Mouse (Mus musculus): ENCODE results near the gene Bco1.

Bco1 gene

DNA sequence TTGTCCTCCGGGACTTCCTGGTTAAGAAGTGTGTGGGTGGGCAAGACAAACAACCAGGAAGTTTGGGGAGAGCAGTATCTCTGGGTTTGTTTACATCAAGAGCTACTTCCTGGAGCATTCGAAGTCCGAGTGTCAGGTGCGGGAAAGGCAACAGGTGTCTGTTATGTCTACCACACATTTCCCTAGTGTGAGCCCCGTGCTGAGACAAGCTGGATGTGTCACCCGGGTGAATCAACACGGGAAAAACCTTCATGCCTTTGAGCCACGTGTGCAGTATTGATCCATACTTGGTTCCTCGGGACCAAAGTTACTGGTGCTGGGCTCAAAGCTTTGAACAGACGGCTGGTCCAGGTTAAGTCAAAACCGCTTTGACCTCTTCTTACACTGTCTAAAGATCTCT, 41.7 kb downstream of the Bco1 start:
- no peak for DNase-seq (ENCODE audit: low read depth, low spot score)

DNA sequence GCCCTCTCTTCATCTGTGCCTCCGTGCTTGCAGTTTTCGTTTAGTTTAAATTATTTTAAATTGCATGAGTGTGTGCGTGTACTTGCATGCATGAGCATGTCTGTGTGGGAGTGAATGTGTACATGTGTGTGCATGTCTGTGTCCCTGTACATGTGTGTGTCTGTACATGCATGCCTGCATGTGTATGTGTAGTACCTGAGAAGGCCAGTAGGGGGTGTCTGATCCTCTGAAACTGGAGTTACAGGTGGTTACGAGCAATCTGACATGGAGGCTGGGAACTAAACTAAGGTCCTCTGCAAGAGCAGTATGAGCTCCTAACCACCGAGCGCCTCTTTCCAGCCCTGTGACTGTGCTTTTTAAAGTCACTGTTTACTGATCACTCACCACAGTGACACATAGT, 52.9 kb downstream of the Bco1 start:
- no peak for DNase-seq (ENCODE audit: low read depth, low spot score)

DNA sequence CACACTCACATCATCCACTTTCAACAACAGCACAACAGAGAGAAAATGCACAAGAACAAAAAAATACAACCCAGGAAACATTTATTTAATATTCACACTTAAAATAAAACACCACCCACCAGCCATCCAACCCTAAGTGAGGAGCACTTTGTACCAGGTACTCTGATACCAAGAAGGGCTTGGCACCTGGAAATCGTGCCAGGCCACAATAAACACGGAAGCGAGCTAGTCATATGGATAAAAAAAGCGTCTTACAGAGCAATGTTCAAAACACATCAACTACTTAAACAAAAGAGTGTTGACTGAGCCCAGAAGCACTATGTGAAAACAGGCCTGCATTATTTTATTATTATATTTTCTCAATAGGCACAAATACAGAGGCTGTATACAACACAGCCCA, 60.5 kb downstream of the Bco1 start:
- DNase-seq (ENCODE audit: low read depth, low spot score), result no peak

DNA sequence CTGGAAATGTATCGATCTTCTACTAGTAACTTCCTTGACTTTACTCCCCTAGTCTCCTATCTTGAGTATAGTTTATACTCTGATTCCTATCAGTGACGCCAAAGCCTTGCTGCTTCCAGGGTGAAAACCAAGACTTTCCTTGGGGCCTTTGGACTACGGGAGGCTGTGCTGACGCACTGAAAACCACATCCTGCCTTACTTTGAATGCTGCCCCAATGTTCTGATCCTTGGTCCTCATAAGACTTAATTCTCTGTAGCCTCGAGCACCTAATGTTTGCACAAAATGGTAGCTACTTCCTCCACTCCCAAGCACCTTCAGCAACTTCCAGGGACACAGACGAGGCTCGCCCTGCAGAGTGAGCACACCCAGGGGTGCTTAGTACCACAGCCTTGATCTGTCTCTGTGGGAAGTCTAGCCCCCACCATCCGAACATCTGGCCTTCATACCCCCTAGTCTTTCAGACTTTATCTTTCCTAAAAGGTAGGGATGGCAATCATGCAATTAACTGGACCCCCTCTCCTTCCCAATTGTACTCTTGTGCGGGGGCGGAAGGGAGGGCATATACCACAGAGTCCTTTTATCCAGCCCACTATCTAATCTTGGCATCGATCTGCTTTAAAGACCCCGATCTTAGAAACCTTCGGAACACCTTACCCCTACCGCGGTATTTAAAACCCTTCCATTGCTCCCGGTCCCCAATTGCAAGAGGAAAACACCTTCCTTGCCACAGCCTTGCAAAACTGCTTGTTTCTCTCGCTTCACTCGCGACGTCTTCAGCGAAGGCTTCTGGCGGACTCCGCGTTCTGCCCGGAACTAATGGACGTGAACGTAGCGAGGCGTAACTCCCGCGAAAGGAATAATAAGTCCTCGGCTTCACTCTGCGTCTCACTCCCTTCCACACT, 61.5 kb downstream of the Bco1 start:
- no peak for DNase-seq (ENCODE audit: low read depth, low spot score)

DNA sequence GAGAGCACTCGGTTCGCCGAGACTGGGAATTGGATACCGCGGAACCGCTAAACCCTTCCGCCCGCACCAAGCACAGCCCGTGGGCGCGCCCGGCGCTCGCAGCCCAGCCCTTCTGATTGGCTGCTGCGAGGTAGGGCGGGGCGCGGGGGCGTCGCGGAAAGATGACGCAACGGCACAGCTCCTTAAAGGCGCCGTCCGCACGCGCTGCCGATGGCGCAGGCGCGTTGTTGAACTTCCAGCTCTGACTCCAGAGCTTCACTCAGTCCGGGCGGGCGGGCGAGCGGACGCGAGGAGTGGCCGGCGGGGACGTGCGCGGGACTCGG, 62.1 kb downstream of the Bco1 start:
- peak; percentile 93 for DNase-seq (ENCODE audit: low read depth, low spot score)

DNA sequence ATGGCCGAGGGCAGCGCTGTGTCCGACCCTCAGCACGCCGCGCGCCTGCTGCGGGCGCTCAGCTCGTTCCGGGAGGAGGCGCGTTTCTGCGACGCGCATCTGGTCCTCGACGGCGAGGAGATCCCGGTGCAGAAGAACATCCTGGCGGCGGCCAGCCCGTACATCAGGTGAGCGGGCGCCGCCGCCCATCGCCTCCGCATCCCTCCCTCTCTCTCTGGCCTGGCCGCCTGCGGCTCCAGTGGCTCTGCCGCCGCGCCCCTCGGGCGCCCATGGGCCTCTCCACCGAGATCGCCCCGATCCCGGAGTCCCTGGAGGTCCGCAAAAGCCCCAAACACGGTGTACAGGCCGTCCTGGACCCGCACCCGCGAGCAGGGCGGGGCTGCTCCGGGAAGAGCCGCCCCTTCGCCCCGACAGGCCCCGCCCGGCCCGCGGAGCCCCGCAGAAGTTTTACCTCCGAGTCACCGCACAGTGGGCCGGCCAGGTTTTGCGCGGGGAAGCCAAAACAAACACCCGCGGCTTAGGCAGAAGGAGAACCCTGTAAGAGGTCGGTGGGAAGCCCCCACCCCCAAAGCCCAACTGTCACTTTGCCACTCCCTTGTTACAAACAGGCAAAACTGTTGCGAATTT, 62.6 kb downstream of the Bco1 start, which contains the start of gene Gan:
Gan (plus strand) TSS at position 1 of the 627 bp plus-strand sequence.
- DNase-seq (ENCODE audit: low read depth, low spot score), result no peak

DNA sequence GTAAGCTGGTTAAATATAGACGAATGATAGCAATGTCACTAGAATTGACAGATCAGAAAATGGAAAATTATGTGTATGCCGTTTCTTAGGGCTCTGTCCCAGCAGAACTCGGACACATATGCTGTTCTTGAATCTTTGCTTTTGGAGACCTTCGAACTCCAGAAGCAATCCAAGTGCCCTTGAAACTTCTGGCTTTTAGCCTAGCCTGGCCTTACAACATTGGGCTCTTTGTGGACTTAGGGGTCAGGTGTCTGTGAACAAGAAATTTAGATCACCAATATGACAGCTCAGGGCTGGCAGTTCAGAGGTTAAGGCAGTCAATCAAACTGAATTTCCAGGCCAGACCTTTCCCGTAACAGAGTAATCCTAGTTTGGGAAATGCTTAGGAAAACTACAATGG, 63.4 kb downstream of the Bco1 start:
- no peak for DNase-seq (ENCODE audit: low read depth, low spot score)

DNA sequence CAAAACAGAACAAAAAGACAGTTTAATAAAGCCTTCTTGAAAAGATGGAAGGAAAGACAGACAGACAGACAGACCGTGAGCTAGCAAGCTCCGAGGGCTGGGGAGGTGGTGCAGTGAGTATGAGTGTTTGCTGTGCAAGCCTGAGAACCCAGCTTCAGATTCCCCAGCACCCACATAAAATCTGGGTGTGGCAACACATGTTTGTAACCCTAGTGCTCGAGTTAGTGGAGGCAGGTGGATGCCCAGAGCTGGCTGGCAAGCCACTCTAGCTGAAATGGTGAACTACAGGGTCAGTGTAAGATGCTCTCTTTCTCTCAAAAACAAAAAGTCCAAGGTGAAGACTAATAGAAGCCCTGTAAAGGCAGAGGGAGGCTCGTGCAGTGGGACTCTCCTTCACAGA, 69.3 kb downstream of the Bco1 start:
- DNase-seq (ENCODE audit: low read depth, low spot score), result no peak

DNA sequence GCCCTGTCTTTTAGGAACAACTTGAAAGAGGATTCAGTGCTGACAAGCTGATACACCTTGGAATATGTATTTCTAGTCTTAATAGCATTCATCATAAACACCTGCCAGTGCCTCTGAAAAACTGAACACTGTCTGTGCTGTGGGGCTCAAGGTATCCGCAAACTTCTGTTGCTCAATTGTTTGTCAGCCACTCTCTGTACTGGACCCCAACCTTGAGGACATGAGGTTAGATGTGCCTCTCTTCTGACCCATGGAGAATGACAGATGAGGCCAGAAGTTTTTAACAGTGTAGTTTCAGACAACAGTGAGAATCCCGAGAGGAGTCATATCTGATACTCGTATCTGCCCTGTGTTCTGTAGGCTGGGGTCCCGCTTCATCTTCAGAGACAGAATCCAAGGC, 69.9 kb downstream of the Bco1 start:
- no peak for DNase-seq (ENCODE audit: low read depth, low spot score)

DNA sequence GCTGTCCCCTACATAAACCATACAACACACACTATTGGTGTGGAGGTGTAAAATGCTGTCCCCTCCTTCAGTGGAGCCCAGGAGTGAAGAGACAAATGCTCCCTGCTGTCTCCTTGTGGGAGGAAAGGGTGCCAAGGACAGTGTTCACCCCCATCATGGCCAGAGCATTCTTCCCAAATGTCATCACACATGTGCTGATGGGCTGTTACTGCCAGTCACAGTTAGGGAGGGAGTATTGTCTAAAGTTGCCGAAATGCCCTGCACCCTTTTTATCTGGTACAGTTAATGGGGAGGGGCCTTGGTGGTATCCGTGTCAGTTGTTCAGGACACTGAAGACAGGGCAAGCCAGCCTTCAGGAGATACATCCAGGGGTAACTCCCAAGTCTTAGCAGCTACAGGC, 70.9 kb downstream of the Bco1 start:
- no peak for DNase-seq (ENCODE audit: low read depth, low spot score)

DNA sequence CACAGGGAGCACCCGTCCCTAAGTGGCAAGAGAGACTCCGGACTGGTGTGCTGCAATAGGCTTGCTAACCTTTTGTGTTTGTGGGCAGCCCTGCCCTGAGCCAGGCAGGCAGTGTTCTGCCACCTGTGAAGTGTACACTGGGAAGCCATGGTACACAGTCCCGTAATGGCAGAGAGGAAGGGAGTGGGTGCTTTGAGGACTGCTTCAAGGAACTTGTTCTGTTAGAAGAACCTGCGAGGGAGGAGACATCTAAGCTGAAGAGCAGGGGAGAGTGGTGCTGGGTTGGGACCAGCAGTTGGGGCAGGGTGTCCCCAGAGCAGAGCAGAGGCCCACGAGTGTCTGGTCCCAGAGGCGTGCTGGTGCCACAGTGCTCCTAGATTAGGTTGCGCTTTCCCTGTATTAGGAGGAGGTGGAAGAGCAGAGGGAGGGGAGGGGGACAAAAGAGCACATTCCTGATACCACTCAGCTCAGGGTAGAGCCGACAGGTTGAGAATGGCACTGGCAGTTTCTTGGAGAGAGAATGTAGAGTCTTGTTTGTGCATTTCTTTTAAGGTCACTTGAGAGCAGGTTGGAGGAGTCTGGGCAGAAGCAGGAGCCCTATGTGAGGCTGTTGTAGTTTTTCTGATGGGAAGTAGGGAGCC, 71.7 kb downstream of the Bco1 start:
- DNase-seq (ENCODE audit: low read depth, low spot score), result no peak

DNA sequence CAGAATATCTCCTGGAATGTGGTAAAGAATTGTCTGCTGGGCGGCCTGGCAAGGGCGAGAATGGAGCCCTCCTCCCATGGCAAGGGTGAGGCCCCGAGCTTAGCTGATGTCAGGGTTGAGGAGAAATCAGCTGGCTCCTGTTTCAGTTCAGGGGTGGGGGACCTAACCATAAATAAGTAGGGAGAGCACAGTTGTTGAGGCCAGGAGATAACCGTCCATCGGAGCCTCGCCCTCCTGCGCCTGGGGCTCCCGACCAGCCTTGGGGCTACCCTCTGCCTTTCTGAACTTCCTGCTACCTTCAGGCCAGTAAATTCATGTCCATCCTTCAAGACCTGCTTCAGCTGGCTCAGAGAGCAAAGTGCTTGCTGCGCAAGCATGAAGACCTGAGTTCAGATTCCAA, 72.7 kb downstream of the Bco1 start:
- no peak for DNase-seq (ENCODE audit: low read depth, low spot score)

DNA sequence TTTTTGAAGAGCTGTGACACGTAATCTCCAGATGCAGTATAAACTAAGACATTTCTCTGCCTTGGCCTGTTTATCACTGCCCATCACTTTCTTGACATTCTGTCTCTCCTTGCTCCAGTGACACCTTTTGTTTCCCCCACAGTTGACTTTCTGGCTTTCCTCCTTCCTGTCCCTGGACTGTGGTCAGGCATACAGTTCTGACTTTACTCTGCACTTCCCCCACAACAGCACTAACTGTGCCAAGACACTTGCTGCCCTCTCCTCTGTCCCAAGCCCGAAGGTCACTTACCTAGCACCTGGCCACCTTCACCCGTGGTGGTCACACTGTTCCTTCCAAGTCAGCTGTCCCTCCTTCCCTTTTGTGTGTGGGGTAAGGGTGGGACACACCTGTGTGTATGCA, 76.2 kb downstream of the Bco1 start:
- DNase-seq (ENCODE audit: low read depth, low spot score), result no peak

DNA sequence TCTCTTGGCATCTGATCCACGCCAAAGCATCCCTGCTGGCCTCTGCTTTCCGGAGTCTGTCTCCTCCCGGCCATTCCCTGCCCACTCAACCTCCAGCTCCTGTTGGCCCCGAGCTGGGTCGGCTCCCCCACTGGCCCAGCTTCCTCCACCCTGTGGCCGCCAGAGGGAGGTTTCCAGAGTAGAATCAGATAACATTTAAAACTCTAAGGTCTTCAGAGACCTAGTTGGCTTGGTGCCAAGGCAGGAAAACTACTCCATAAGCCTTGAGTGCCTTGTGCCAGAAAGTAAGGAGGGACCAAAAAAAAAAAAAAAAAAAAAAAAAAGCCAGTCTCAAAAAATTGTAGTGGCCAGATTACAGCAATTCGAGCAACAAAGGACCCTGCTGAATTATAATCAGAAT, 77.2 kb downstream of the Bco1 start:
- no peak for DNase-seq (ENCODE audit: low read depth, low spot score)

DNA sequence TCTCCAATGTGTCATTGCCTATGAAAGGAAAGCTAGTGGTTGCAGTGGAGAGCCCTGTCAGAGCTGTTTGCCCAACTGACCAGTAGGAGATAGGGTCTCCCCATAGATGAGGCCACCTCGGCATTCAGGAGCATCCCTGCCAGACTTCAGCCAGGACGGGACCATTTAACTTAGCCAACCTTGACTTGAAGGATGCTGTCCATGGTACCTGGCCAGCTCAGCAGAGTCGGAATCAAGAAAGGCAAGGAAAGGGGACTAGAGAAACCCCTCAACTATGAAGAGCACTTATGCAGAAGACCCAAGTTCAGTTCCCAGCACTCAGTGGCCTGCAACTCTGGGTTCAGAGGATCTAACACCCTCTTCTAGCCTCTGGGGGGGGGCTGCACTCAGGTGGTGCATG, 78.0 kb downstream of the Bco1 start:
- no peak for DNase-seq (ENCODE audit: low read depth, low spot score)

DNA sequence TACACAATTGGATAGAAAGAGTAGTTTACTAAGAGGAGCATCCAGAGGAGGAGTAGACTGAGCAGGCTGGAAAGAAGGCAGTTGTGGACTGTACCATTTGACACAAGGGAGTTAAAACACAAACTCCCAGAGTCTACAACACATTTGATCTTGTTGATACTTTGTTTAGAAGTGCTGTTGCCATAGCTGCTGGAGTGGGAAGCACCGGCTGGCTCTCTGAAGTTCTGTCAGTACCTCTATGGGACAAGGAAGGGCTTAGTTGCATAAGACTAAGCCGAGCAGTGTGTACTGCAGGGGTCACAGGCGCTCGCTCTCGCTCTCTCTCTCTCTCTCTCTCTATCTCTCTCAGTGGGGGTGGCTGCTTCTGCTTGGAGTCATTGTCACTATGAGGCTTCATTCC, 78.9 kb downstream of the Bco1 start:
- no peak for DNase-seq (ENCODE audit: low read depth, low spot score)

DNA sequence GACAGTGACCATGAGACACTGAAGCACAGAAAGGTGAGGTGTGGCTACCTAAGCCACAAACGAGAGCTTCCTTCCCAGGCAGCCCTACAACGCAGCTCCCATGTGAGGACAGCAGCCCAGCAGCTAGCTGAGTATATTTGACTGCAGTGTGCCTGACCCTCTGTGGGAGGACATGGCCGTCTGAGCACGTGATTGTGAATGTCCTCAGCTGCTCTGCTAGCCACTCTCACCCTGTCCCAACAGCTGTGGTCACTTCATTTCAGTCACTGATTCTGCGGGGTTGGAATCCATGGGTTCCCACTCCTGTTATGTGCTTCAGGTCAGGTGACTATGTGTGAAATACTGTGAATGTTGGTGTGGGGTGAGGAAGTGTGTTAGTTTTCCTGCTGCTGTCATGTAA, 80.7 kb downstream of the Bco1 start:
- no peak for DNase-seq (ENCODE audit: low read depth, low spot score)

DNA sequence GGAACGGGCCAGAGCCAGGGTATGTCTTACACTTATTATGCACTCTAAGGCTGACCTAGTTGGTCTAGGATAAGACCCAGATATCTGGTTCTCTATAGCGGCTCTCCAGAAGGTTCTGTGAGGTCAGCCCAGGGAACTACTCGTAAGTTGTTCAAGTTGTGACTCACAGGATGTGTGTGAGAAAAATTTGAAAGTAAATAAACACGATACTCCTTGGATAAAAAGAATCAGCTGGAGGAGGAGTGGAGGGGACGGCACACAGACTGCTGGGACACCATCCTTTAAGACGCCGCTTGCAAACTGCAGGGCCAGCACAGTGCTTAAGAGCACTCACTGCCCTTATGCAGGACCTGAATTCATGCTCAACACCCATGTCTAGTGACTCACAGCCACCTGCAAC, 81.6 kb downstream of the Bco1 start:
- no peak for DNase-seq (ENCODE audit: low read depth, low spot score)

DNA sequence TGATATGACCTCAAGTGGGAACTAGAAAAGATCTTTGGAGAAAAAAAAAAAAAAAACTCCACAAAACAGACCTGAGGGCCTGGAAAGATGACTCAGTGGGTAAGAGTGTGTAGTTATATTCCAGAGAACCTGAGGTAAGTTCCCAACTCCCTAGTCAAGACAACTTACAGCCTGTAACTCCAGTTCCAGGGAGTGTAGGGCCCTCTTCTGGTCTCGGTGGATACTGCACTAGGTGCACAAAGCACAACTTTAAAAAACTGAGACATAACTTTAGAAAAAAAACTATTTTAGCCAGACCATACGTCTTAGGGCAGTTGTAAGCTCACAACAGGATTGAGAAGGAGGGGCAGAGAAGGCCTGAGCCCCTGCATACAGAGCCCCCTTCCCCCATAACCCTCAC, 82.4 kb downstream of the Bco1 start:
- DNase-seq (ENCODE audit: low read depth, low spot score), result no peak

DNA sequence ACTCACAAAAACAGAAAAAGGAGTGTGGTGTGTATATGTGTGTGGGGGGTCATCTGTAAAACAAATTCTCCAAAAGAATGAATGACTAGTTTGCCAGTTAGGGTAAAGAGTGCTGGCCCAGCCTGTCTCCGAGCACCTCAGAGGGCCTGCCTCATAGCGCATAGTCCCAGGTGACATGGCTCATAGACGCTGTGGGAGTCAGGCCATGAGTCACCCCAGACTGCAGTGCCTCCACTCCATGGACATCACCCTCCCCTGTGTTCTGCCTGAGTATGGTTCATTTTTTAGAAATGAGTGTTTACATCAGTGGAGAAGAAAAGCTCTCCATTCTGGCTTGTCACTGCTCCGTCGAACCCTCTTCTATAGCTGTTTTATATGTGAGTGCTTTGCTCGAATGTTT, 83.0 kb downstream of the Bco1 start:
- DNase-seq (ENCODE audit: low read depth, low spot score), result no peak

DNA sequence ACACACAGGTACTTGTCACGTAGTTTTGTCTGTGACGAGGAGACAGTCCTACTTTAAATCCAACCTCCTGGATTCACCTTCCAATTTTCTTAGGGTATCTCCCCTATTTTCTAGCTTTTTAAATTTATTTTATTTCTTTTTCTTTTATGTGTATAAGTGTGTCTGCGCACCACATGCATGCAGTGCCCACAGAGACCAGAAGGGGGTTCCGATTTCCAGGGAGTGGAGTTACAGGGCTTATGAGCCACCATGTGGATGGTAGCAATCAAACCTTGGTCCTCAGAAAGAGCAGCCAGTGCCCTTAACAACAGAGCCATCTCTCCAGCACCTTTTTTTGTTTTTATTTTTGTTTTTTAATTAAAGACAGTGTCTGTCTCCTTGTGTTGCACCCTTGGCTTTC, 87.1 kb downstream of the Bco1 start:
- DNase-seq (ENCODE audit: low read depth, low spot score), result no peak
